Mouse (Mus musculus): ENCODE results near the gene Cfap74. TPM values are rescaled to one million over a fixed set of nuclear protein-coding genes. Genes with fewer than 3 reads are reported as not detected.

The Cfap74 gene
- polyA plus RNA-seq, 1 experiment: 23.1 TPM

GRCm38 (mm10) chr4:155481381-155482124, 72.6 kb downstream of the Cfap74 start:
- peak; percentile 77 for DNase-seq
- Histone ChIP-seq H3K4me1 (replicated peaks; ENCODE audit: control insufficient read depth, insufficient read depth, low read length) (no peaks in the 10 kb centered on the region; the same call in 1 of the 2 replicates), H3K4me3 (ENCODE audit: control insufficient read depth, insufficient read depth, low read length) (no peak overlapping the region), H3K27ac (ENCODE audit: control insufficient read depth, insufficient read depth, low read length) (no peak overlapping the region), H3K36me3 (ENCODE audit: control insufficient read depth, insufficient read depth, low read length) (no peaks in the 10 kb centered on the region), H3K27me3 (ENCODE audit: control insufficient read depth, insufficient read depth, low read length) (no peaks in the 10 kb centered on the region)
- 26% methylated on average over 28 of the region's 28 CpGs for WGBS
- TF ChIP-seq CTCF (IDR thresholded peaks at IDR 0.05; ENCODE audit: borderline replicate concordance, control insufficient read depth, extremely low read depth, insufficient read depth, low read length, poor library complexity): peak; percentile 92
- no peak for TF ChIP-seq POLR2A (IDR thresholded peaks at IDR 0.05; ENCODE audit: control insufficient read depth, extremely low read depth, insufficient read depth, low read length, poor library complexity)

- DNase-seq: no peak
- 97% methylated on average over 6 of the region's 6 CpGs for WGBS
- no peaks in the 10 kb centered on the region for H3K36me3 ChIP-seq (ENCODE audit: control insufficient read depth, insufficient read depth, low read length)
- no peak overlapping the region for H3K4me3 ChIP-seq (ENCODE audit: control insufficient read depth, insufficient read depth, low read length)
- TF ChIP-seq POLR2A (IDR thresholded peaks at IDR 0.05; ENCODE audit: control insufficient read depth, extremely low read depth, insufficient read depth, low read length, poor library complexity): no peak
- no peak overlapping the region for H3K27ac ChIP-seq (ENCODE audit: control insufficient read depth, insufficient read depth, low read length)
- no peaks in the 10 kb centered on the region; the same call in 1 of the 2 replicates for H3K4me1 ChIP-seq (replicated peaks; ENCODE audit: control insufficient read depth, insufficient read depth, low read length)
- no peaks in the 10 kb centered on the region for H3K27me3 ChIP-seq (ENCODE audit: control insufficient read depth, insufficient read depth, low read length)
Observed at GRCm38 (mm10) chr4:155482125-155482480, 73.1 kb downstream of the Cfap74 start.

- Histone ChIP-seq H3K27ac (ENCODE audit: control insufficient read depth, insufficient read depth, low read length) (no peak overlapping the region), H3K27me3 (ENCODE audit: control insufficient read depth, insufficient read depth, low read length) (no peaks in the 10 kb centered on the region), H3K4me1 (replicated peaks; ENCODE audit: control insufficient read depth, insufficient read depth, low read length) (peaks cover 2% of the 10 kb centered on the region; the same call in 1 of the 2 replicates), H3K36me3 (ENCODE audit: control insufficient read depth, insufficient read depth, low read length) (no peaks in the 10 kb centered on the region), H3K4me3 (ENCODE audit: control insufficient read depth, insufficient read depth, low read length) (no peak overlapping the region)
- 90% methylated on average over 8 of the region's 8 CpGs for WGBS
- no peak for DNase-seq
- no peak for TF ChIP-seq CTCF (IDR thresholded peaks at IDR 0.05; ENCODE audit: borderline replicate concordance, control insufficient read depth, extremely low read depth, insufficient read depth, low read length, poor library complexity)
- no peak for TF ChIP-seq POLR2A (IDR thresholded peaks at IDR 0.05; ENCODE audit: control insufficient read depth, extremely low read depth, insufficient read depth, low read length, poor library complexity)
Observed at GRCm38 (mm10) chr4:155482733-155483540, 73.9 kb downstream of the Cfap74 start.

- H3K27me3 ChIP-seq (ENCODE audit: control insufficient read depth, insufficient read depth, low read length): no peaks in the 10 kb centered on the region
- peaks cover 9% of the 10 kb centered on the region for H3K4me1 ChIP-seq (replicated peaks; ENCODE audit: control insufficient read depth, insufficient read depth, low read length)
- no peak overlapping the region for H3K4me3 ChIP-seq (ENCODE audit: control insufficient read depth, insufficient read depth, low read length)
- H3K36me3 ChIP-seq (ENCODE audit: control insufficient read depth, insufficient read depth, low read length): no peaks in the 10 kb centered on the region
- no peak for DNase-seq
- no peak overlapping the region for H3K27ac ChIP-seq (ENCODE audit: control insufficient read depth, insufficient read depth, low read length)
- no peak for TF ChIP-seq POLR2A (IDR thresholded peaks at IDR 0.05; ENCODE audit: control insufficient read depth, extremely low read depth, insufficient read depth, low read length, poor library complexity)
- TF ChIP-seq CTCF (IDR thresholded peaks at IDR 0.05; ENCODE audit: borderline replicate concordance, control insufficient read depth, extremely low read depth, insufficient read depth, low read length, poor library complexity): no peak
- WGBS: 67% methylated on average over 3 of the region's 3 CpGs
Observed at GRCm38 (mm10) chr4:155485521-155485920, 76.5 kb downstream of the Cfap74 start.

- no peak for DNase-seq
- WGBS: 23% methylated on average over 3 of the region's 3 CpGs
- Histone ChIP-seq H3K27me3 (ENCODE audit: control insufficient read depth, insufficient read depth, low read length) (no peaks in the 10 kb centered on the region), H3K27ac (ENCODE audit: control insufficient read depth, insufficient read depth, low read length) (no peak overlapping the region), H3K4me3 (ENCODE audit: control insufficient read depth, insufficient read depth, low read length) (no peak overlapping the region), H3K36me3 (ENCODE audit: control insufficient read depth, insufficient read depth, low read length) (no peaks in the 10 kb centered on the region), H3K4me1 (replicated peaks; ENCODE audit: control insufficient read depth, insufficient read depth, low read length) (peaks cover 16% of the 10 kb centered on the region)
- TF ChIP-seq CTCF (IDR thresholded peaks at IDR 0.05; ENCODE audit: borderline replicate concordance, control insufficient read depth, extremely low read depth, insufficient read depth, low read length, poor library complexity) (no peak), POLR2A (IDR thresholded peaks at IDR 0.05; ENCODE audit: control insufficient read depth, extremely low read depth, insufficient read depth, low read length, poor library complexity) (no peak)
Observed at GRCm38 (mm10) chr4:155487746-155488145, 78.8 kb downstream of the Cfap74 start.

GRCm38 (mm10) chr4:155488232-155489025, 79.4 kb downstream of the Cfap74 start:
- Histone ChIP-seq H3K36me3 (ENCODE audit: control insufficient read depth, insufficient read depth, low read length) (no peaks in the 10 kb centered on the region), H3K4me1 (replicated peaks; ENCODE audit: control insufficient read depth, insufficient read depth, low read length) (peaks cover 18% of the 10 kb centered on the region), H3K27ac (ENCODE audit: control insufficient read depth, insufficient read depth, low read length) (no peak overlapping the region), H3K27me3 (ENCODE audit: control insufficient read depth, insufficient read depth, low read length) (no peaks in the 10 kb centered on the region), H3K4me3 (ENCODE audit: control insufficient read depth, insufficient read depth, low read length) (no peak overlapping the region)
- 74% methylated on average over 8 of the region's 8 CpGs for WGBS
- DNase-seq: no peak
- TF ChIP-seq CTCF (IDR thresholded peaks at IDR 0.05; ENCODE audit: borderline replicate concordance, control insufficient read depth, extremely low read depth, insufficient read depth, low read length, poor library complexity): no peak
- no peak for TF ChIP-seq POLR2A (IDR thresholded peaks at IDR 0.05; ENCODE audit: control insufficient read depth, extremely low read depth, insufficient read depth, low read length, poor library complexity)

Measured in thymus, adult 2 months (tissue).